Mouse (Mus musculus) C2C12 (cell line): Measurements from ENCODE around the gene Aurkb. TPM values are rescaled to one million over a fixed set of nuclear protein-coding genes. Genes with fewer than 3 reads are reported as not detected.

Experiments used
- H3K27me3 ChIP-seq: one replicate; pipeline ENCODE4 v1.6.1; 2011; ENCODE audit not compliant: control insufficient read depth, insufficient read depth, insufficient read length
- H3K36me3 ChIP-seq: one replicate; pipeline ENCODE4 v1.6.1; 2011; ENCODE audit not compliant: control insufficient read depth, insufficient read depth
- H3K4me3 ChIP-seq: one replicate; pipeline ENCODE4 v1.5.1; 2011; ENCODE audit warnings: mild to moderate bottlenecking, control low read depth; ENCODE audit not compliant: poor library complexity, insufficient read depth, severe bottlenecking
- H3K79me2 ChIP-seq: one replicate; pipeline ENCODE4 v1.6.1; 2011; ENCODE audit not compliant: control insufficient read depth, insufficient read depth
- H3K79me3 ChIP-seq: one replicate; pipeline ENCODE4 v1.6.1; 2011; ENCODE audit warnings: low read depth, control low read depth
- H3ac ChIP-seq: one replicate; pipeline ENCODE3; 2011; ENCODE audit warnings: low read depth; ENCODE audit not compliant: control insufficient read depth, insufficient read length
- CEBPB ChIP-seq: IDR thresholded peaks from one replicate; pipeline ENCODE4 v1.6.1; 2011; ENCODE audit warnings: low read depth, mild to moderate bottlenecking, control low read depth, moderate library complexity
- CTCF ChIP-seq: IDR thresholded peaks from one replicate; pipeline ENCODE4 v1.5.1; 2011; ENCODE audit not compliant: control insufficient read depth, insufficient read depth, insufficient read length
- FOSL1 ChIP-seq: IDR thresholded peaks from one replicate; pipeline ENCODE4 v1.8.0; 2011; ENCODE audit warnings: mild to moderate bottlenecking, low read length; ENCODE audit not compliant: poor library complexity, insufficient read depth, severe bottlenecking
- MAX ChIP-seq: IDR thresholded peaks from one replicate; pipeline ENCODE4 v1.6.1; 2011; ENCODE audit warnings: mild to moderate bottlenecking, control low read depth
- MYOD1 ChIP-seq: IDR thresholded peaks from one replicate; pipeline ENCODE4 v1.6.1; 2011; ENCODE audit warnings: low read depth; ENCODE audit not compliant: control insufficient read depth, insufficient read length
- MYOG ChIP-seq: IDR thresholded peaks from one replicate; pipeline ENCODE4 v1.6.1; 2011; ENCODE audit not compliant: control insufficient read depth, insufficient read length; ENCODE audit errors: extremely low read depth
- USF1 ChIP-seq: IDR thresholded peaks from one replicate; pipeline ENCODE4 v1.6.1; 2011; ENCODE audit warnings: low read depth, mild to moderate bottlenecking, control low read depth, moderate library complexity
- polyA plus RNA-seq: library from polyadenylated mRNA; unstranded; fragments of >200 nt; fragmentation: generic; extraction: Trizol; gene quantifications from one replicate; pipeline ENCODE4 v1.2.1, GENCODE M21; 2012; ENCODE audit warnings: missing spikeins

Aurkb gene
- polyA plus RNA-seq, 1 experiment, result 76.6 TPM

GRCm38 (mm10) chr11:69096987-69097900 is 51.8 kb downstream of the Aurkb start:
- peak; percentile 96 for TF ChIP-seq MAX
- TF ChIP-seq USF1, result peak; percentile 96
- no peak for TF ChIP-seq FOSL1
- peak; percentile 35 for TF ChIP-seq MYOD1
- TF ChIP-seq CTCF, result no peak

GRCm38 (mm10) chr11:69098039-69098761 is 52.8 kb downstream of the Aurkb start:
- Histone ChIP-seq H3K4me3 (no peak overlapping the region), H3K79me3 (peaks cover 3% of the 10 kb centered on the region), H3K36me3 (peaks cover 20% of the 10 kb centered on the region), H3K27me3 (no peaks in the 10 kb centered on the region), H3ac (no peak overlapping the region), H3K79me2 (peaks cover 25% of the 10 kb centered on the region)
- no peak for TF ChIP-seq FOSL1
- no peak for TF ChIP-seq CTCF
- no peak for TF ChIP-seq CEBPB

More at GRCm38 (mm10) chr11:69096987-69097900, 51.8 kb downstream of the Aurkb start:
- Histone ChIP-seq H3K4me3 (peak overlapping the region; percentile 2), H3K79me3 (peaks cover 3% of the 10 kb centered on the region), H3ac (peak overlapping the region; percentile 43), H3K79me2 (peaks cover 25% of the 10 kb centered on the region), H3K27me3 (no peaks in the 10 kb centered on the region), H3K36me3 (peaks cover 16% of the 10 kb centered on the region)

GRCm38 (mm10) chr11:69098762-69099091 is 53.3 kb downstream of the Aurkb start:
- peaks cover 3% of the 10 kb centered on the region for H3K79me3 ChIP-seq
- peaks cover 25% of the 10 kb centered on the region for H3K36me3 ChIP-seq
- TF ChIP-seq MYOD1, result no peak
- peak; percentile 92 for TF ChIP-seq CEBPB
- TF ChIP-seq MYOG, result no peak
- peak; percentile 96 for TF ChIP-seq MAX
- TF ChIP-seq CTCF, result no peak
- no peak for TF ChIP-seq FOSL1
- TF ChIP-seq USF1, result peak; percentile 38
- peaks cover 25% of the 10 kb centered on the region for H3K79me2 ChIP-seq
- peak overlapping the region; percentile 25 for H3ac ChIP-seq
- H3K4me3 ChIP-seq, result peak overlapping the region; percentile 39
- no peaks in the 10 kb centered on the region for H3K27me3 ChIP-seq

- TF ChIP-seq USF1 (no peak), MAX (peak; percentile 67)
- H3K4me3 ChIP-seq, result peak overlapping the region; percentile 39
- peaks cover 3% of the 10 kb centered on the region for H3K79me3 ChIP-seq
- H3K27me3 ChIP-seq, result no peaks in the 10 kb centered on the region
- H3K36me3 ChIP-seq, result peaks cover 31% of the 10 kb centered on the region
- H3K79me2 ChIP-seq, result peaks cover 25% of the 10 kb centered on the region
- peak overlapping the region; percentile 25 for H3ac ChIP-seq
These were observed 53.9 kb downstream of the Aurkb start for GRCm38 (mm10) chr11:69099177-69099914.

- peak overlapping the region; percentile 46 for H3ac ChIP-seq
- no peaks in the 10 kb centered on the region for H3K27me3 ChIP-seq
- peaks cover 3% of the 10 kb centered on the region for H3K79me3 ChIP-seq
- H3K79me2 ChIP-seq, result peaks cover 25% of the 10 kb centered on the region
- peak overlapping the region; percentile 39 for H3K4me3 ChIP-seq
- peaks cover 34% of the 10 kb centered on the region for H3K36me3 ChIP-seq
- TF ChIP-seq USF1, result no peak
- TF ChIP-seq MYOG, result no peak
- TF ChIP-seq MYOD1, result no peak
- no peak for TF ChIP-seq FOSL1
- no peak for TF ChIP-seq MAX
- no peak for TF ChIP-seq CTCF
These were observed 54.5 kb downstream of the Aurkb start for GRCm38 (mm10) chr11:69099915-69100345.
